Mouse (Mus musculus): ENCODE results near the gene Vgf. TPM values are rescaled to one million over a fixed set of nuclear protein-coding genes. Genes with fewer than 3 reads are reported as not detected.
A peak's percentile ranks its signal among the peaks of the same experiment; 100 is the strongest.

Vgf gene
- polyA plus RNA-seq, 1 experiment from 2014 or later, result 5.6 TPM

GRCm38 (mm10) chr5:137036211-137036610 is 10.0 kb downstream of the Vgf start:
- peaks cover 9% of the 10 kb centered on the region; the same call in 1 of the 2 replicates for H3K4me1 ChIP-seq (ENCODE audit: control insufficient read depth, insufficient read depth, low read length)
- 86% methylated on average over 13 of the region's 13 CpGs for WGBS
- H3K4me3 ChIP-seq (ENCODE audit: low read depth, low read length), result no peak overlapping the region
- H3K9ac ChIP-seq (replicated peaks; ENCODE audit: low read depth, low read length), result no peak overlapping the region
- ATAC-seq (ENCODE audit: low read depth), result no peak
- H3K9me3 ChIP-seq (ENCODE audit: control insufficient read depth, low read length), result no peaks in the 10 kb centered on the region
- no peak overlapping the region for H3K27ac ChIP-seq (ENCODE audit: low read depth, low read length)
- H3K36me3 ChIP-seq (ENCODE audit: control insufficient read depth, insufficient read depth, low read length), result peaks cover 38% of the 10 kb centered on the region
- peaks cover 7% of the 10 kb centered on the region for H3K27me3 ChIP-seq (ENCODE audit: control insufficient read depth, insufficient read depth, low read length)
- H3K4me2 ChIP-seq (ENCODE audit: low read depth, low read length), result no peak overlapping the region

GRCm38 (mm10) chr5:137039453-137039852 is 13.3 kb downstream of the Vgf start:
- 95% methylated on average over 10 of the region's 10 CpGs for WGBS
- ATAC-seq (ENCODE audit: low read depth), result no peak

GRCm38 (mm10) chr5:137041442-137041841 is 15.2 kb downstream of the Vgf start:
- no peak for ATAC-seq (ENCODE audit: low read depth)
- WGBS, result 90% methylated on average over 10 of the region's 10 CpGs
- H3K9me3 ChIP-seq (ENCODE audit: control insufficient read depth, low read length), result no peaks in the 10 kb centered on the region
- peaks cover 8% of the 10 kb centered on the region; the same call in 1 of the 2 replicates for H3K4me1 ChIP-seq (ENCODE audit: control insufficient read depth, insufficient read depth, low read length)
- H3K4me3 ChIP-seq (ENCODE audit: low read depth, low read length), result no peak overlapping the region
- no peak overlapping the region for H3K27ac ChIP-seq (ENCODE audit: low read depth, low read length)
- no peak overlapping the region for H3K4me2 ChIP-seq (ENCODE audit: low read depth, low read length)
- peaks cover 41% of the 10 kb centered on the region for H3K36me3 ChIP-seq (ENCODE audit: control insufficient read depth, insufficient read depth, low read length)
- H3K9ac ChIP-seq (replicated peaks; ENCODE audit: low read depth, low read length), result no peak overlapping the region
- no peaks in the 10 kb centered on the region for H3K27me3 ChIP-seq (ENCODE audit: control insufficient read depth, insufficient read depth, low read length)

More at GRCm38 (mm10) chr5:137039453-137039852, 13.3 kb downstream of the Vgf start:
- Histone ChIP-seq H3K27ac (ENCODE audit: low read depth, low read length) (no peak overlapping the region), H3K27me3 (ENCODE audit: control insufficient read depth, insufficient read depth, low read length) (no peaks in the 10 kb centered on the region), H3K9ac (replicated peaks; ENCODE audit: low read depth, low read length) (no peak overlapping the region), H3K4me1 (ENCODE audit: control insufficient read depth, insufficient read depth, low read length) (no peaks in the 10 kb centered on the region), H3K4me2 (ENCODE audit: low read depth, low read length) (no peak overlapping the region), H3K9me3 (ENCODE audit: control insufficient read depth, low read length) (no peaks in the 10 kb centered on the region), H3K4me3 (ENCODE audit: low read depth, low read length) (no peak overlapping the region), H3K36me3 (ENCODE audit: control insufficient read depth, insufficient read depth, low read length) (peaks cover 45% of the 10 kb centered on the region)

- no peak overlapping the region for H3K4me3 ChIP-seq (ENCODE audit: low read depth, low read length)
- H3K4me1 ChIP-seq (ENCODE audit: control insufficient read depth, insufficient read depth, low read length), result peaks cover 9% of the 10 kb centered on the region; the same call in 1 of the 2 replicates
- no peak overlapping the region for H3K9ac ChIP-seq (replicated peaks; ENCODE audit: low read depth, low read length)
- H3K4me2 ChIP-seq (ENCODE audit: low read depth, low read length), result no peak overlapping the region
- H3K9me3 ChIP-seq (ENCODE audit: control insufficient read depth, low read length), result no peaks in the 10 kb centered on the region
- no peak overlapping the region for H3K27ac ChIP-seq (ENCODE audit: low read depth, low read length)
- 96% methylated on average over 7 of the region's 7 CpGs for WGBS
- H3K27me3 ChIP-seq (ENCODE audit: control insufficient read depth, insufficient read depth, low read length), result no peaks in the 10 kb centered on the region
- peaks cover 20% of the 10 kb centered on the region for H3K36me3 ChIP-seq (ENCODE audit: control insufficient read depth, insufficient read depth, low read length)
- no peak for ATAC-seq (ENCODE audit: low read depth)
Observed at GRCm38 (mm10) chr5:137043997-137044396, 17.8 kb downstream of the Vgf start.

GRCm38 (mm10) chr5:137045402-137046323 is 19.5 kb downstream of the Vgf start, which contains the start of gene Ap1s1:
Ap1s1 (minus strand) TSS chr5:137046135.
- H3K9me3 ChIP-seq (ENCODE audit: control insufficient read depth, low read length), result no peaks in the 10 kb centered on the region
- H3K4me2 ChIP-seq (ENCODE audit: low read depth, low read length), result peak within 1 kb of the TSS; percentile 74
- peak; percentile 92 for ATAC-seq (ENCODE audit: low read depth)
- under 1% methylated on average over 47 of the region's 48 CpGs for WGBS
- H3K4me3 ChIP-seq (ENCODE audit: low read depth, low read length), result peak within 1 kb of the TSS; percentile 71
- no peaks in the 10 kb centered on the region for H3K27me3 ChIP-seq (ENCODE audit: control insufficient read depth, insufficient read depth, low read length)
- H3K27ac ChIP-seq (ENCODE audit: low read depth, low read length), result peak within 1 kb of the TSS; percentile 73
- peak within 1 kb of the TSS; percentile 84 for H3K9ac ChIP-seq (replicated peaks; ENCODE audit: low read depth, low read length)
- H3K36me3 ChIP-seq (ENCODE audit: control insufficient read depth, insufficient read depth, low read length), result peaks cover 7% of the 10 kb centered on the region; the same call in 1 of the 2 replicates
- H3K4me1 ChIP-seq (ENCODE audit: control insufficient read depth, insufficient read depth, low read length), result peaks cover 9% of the 10 kb centered on the region; the same call in 1 of the 2 replicates

- peak overlapping the region; percentile 71 for H3K4me3 ChIP-seq (ENCODE audit: low read depth, low read length)
- H3K9me3 ChIP-seq (ENCODE audit: control insufficient read depth, low read length), result no peaks in the 10 kb centered on the region
- peak overlapping the region; percentile 74 for H3K4me2 ChIP-seq (ENCODE audit: low read depth, low read length)
- no peaks in the 10 kb centered on the region for H3K27me3 ChIP-seq (ENCODE audit: control insufficient read depth, insufficient read depth, low read length)
- peaks cover 9% of the 10 kb centered on the region; the same call in 1 of the 2 replicates for H3K4me1 ChIP-seq (ENCODE audit: control insufficient read depth, insufficient read depth, low read length)
- H3K27ac ChIP-seq (ENCODE audit: low read depth, low read length), result no peak overlapping the region; the same call in 1 of the 2 replicates
- H3K9ac ChIP-seq (replicated peaks; ENCODE audit: low read depth, low read length), result no peak overlapping the region
- peaks cover 7% of the 10 kb centered on the region; the same call in 1 of the 2 replicates for H3K36me3 ChIP-seq (ENCODE audit: control insufficient read depth, insufficient read depth, low read length)
- WGBS, result 22% methylated on average over 5 of the region's 5 CpGs
- ATAC-seq (ENCODE audit: low read depth), result 0 out of 2 replicates have a peak, but pooled peaks have one; percentile 7
Observed at GRCm38 (mm10) chr5:137046324-137046718, 20.1 kb downstream of the Vgf start.

GRCm38 (mm10) chr5:137046991-137047390 is 20.8 kb downstream of the Vgf start:
- Histone ChIP-seq H3K4me3 (ENCODE audit: low read depth, low read length) (no peak overlapping the region), H3K27me3 (ENCODE audit: control insufficient read depth, insufficient read depth, low read length) (no peaks in the 10 kb centered on the region), H3K9me3 (ENCODE audit: control insufficient read depth, low read length) (no peaks in the 10 kb centered on the region), H3K4me2 (ENCODE audit: low read depth, low read length) (no peak overlapping the region), H3K4me1 (ENCODE audit: control insufficient read depth, insufficient read depth, low read length) (peaks cover 9% of the 10 kb centered on the region; the same call in 1 of the 2 replicates), H3K9ac (replicated peaks; ENCODE audit: low read depth, low read length) (no peak overlapping the region), H3K27ac (ENCODE audit: low read depth, low read length) (no peak overlapping the region), H3K36me3 (ENCODE audit: control insufficient read depth, insufficient read depth, low read length) (0 out of 2 replicates have a peak, but pooled peaks cover 3% of the 10 kb centered on the region)
- ATAC-seq (ENCODE audit: low read depth), result no peak

- Histone ChIP-seq H3K4me3 (ENCODE audit: low read depth, low read length) (no peak overlapping the region), H3K9ac (replicated peaks; ENCODE audit: low read depth, low read length) (no peak overlapping the region), H3K27ac (ENCODE audit: low read depth, low read length) (no peak overlapping the region), H3K4me2 (ENCODE audit: low read depth, low read length) (no peak overlapping the region), H3K4me1 (ENCODE audit: control insufficient read depth, insufficient read depth, low read length) (0 out of 2 replicates have a peak, but pooled peaks cover 4% of the 10 kb centered on the region), H3K9me3 (ENCODE audit: control insufficient read depth, low read length) (no peaks in the 10 kb centered on the region), H3K27me3 (ENCODE audit: control insufficient read depth, insufficient read depth, low read length) (no peaks in the 10 kb centered on the region), H3K36me3 (ENCODE audit: control insufficient read depth, insufficient read depth, low read length) (no peaks in the 10 kb centered on the region)
- ATAC-seq (ENCODE audit: low read depth), result no peak
- 22% methylated on average over 6 of the region's 6 CpGs for WGBS
Observed at GRCm38 (mm10) chr5:137051125-137051524, 24.9 kb downstream of the Vgf start.
